Mouse (Mus musculus) thymus, adult 18-20 months (tissue): Measurements from ENCODE around the gene Tuba1a.
"Not testable (repeated sequence)": the region's sequence is repeated elsewhere in the genome, so short reads cannot be mapped to it uniquely, and the experiment has no call there.

Experiments used
- DNase-seq, 2 experiments: peaks; one replicate each; pipeline ENCODE4 v3.0.0; 2022; ENCODE audit warnings: mixed read lengths in 2 of 2

Gene Tuba1a

DNA sequence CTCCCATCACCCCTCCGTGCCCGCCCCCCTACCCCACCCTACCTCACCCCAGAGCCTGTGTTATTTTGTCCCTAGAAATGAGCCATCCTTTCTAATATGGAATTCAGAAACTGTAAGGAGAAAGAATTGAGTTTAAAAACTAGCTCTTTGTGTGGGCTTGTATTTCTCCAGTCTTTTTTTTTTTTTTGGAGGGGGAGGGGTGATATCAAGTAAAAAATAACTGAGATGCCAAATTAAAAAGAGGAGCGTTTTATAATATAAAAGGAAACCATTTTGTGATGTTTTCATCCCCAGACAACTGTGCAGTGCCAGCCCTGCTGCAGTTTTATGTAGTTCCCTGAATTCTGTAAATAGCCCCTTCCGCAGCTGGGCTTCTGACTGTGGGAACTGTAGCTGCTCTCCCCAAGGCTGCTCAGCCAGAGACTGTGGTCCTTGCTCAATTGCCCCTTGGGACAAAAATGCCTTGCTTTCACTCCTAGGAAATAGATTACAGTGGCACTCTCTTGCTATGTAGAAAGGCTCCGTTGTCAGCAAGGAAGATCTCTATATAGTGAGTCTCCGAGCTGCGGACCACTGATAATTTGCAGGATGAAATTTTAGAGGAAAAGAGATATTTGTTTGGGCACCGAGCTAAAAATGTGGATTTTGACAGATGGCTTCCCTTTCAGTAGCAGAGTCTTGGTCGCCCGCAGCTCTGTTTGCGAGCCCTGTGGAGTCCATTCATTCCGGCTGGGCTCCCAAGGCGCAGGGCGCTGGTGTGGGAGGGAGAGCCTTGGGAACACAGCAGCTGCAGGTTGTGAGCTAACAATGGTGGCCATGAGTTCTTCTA, 1.1 kb upstream of the Tuba1a start:
- DNase-seq, result no peak

DNA sequence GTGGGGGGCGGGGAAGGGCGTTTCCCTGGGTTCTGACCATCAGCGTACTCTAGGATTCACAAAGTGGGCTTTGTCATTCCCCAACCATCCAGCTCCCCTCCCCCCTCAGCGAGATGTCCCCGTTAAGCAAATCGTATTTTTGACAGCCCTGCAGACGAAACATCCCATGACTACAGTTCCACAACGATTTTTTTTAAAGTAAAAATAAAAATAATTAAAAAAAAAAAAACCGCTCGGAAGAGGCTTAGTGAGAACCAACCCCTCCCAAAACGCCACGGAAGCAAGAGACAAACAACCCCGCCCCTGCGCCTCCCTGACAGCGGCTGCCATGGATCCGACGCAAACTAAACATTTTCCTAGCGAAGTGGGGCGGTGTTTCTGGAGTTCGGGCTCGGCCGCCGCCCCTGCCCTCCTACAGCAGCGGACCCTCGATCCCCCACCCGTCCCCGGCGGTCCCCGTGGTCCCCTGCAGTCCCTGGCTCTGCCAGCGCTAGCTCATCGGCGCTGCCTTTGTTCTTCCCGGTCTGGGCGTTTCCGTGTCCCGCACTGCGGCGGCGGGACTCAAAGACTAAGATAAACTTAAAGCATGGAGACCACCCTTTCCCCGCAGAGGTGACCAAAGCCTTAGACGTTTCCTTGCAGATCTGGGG, 627 bp downstream of the Tuba1a start:
- DNase-seq, result peak; percentile 74 to 83

DNA sequence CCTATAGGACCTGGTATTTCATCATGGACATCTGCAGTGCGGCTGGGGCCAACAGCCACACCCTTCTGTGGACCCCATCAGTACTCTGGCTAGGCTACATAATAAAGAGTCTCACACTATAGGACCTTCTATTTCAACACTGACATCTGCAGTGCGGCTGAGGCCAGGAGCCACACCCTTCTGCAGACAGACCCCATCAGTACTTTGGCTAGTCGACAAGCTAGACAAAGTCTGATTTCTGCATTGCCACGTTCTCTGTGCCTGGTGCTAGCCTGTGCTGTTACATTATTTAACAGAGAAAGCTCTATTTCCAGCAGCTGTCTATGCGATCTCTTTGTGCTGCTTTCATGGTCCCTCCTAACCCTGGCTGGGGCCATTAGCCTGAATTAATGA, 1.4 kb downstream of the Tuba1a start:
- no peak for DNase-seq

DNA sequence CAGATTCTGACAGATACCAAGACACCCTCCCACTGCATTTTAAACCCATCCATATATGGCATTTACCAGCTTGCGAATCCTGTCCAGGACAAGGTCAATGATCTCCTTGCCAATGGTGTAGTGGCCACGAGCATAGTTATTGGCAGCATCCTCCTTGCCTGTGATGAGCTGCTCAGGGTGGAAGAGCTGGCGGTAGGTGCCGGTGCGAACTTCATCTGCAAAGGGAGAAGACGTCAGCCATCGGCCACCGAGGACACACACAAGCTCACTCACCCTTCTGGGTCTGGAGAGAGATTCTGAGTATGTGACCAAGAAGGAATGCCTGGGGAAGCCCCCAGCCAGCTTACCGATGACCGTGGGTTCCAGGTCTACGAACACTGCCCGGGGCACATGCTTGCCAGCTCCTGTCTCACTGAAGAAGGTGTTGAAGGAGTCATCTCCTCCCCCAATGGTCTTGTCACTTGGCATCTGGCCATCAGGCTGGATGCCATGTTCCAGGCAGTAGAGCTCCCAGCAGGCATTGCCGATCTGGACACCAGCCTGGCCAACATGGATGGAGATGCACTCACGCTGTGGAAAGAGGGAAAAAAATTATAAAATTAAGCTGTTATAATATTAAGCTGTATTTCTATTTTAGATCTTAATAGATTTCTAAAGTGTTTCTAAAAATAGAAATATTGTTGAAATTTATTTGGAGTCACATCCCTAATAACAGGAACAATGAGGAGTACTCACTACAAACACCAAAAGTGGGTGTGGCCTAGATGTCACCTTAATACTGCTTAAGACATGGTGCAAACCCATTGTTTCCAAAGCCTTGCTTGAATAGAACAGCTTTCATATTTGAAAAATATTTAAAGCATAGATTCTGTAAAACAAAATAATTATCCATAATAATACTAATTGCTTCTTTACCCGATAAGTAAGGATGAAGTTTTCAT, 2.1 kb downstream of the Tuba1a start:
- not testable (repeated sequence) for DNase-seq

DNA sequence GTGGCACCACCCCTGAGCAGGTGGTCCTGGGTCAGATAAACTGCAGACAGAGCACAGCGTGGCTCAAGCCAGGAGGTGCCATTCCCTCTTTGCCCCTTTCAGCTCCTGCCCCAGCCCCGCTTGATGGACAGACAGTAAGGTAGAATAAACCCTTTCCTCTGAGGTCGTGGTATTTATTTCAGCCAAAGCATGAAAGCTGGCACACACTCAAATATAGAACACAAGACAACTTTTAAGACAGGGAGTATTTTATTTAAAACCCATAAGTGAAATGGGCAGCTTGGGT, 4.0 kb downstream of the Tuba1a start:
- no peak for DNase-seq

DNA sequence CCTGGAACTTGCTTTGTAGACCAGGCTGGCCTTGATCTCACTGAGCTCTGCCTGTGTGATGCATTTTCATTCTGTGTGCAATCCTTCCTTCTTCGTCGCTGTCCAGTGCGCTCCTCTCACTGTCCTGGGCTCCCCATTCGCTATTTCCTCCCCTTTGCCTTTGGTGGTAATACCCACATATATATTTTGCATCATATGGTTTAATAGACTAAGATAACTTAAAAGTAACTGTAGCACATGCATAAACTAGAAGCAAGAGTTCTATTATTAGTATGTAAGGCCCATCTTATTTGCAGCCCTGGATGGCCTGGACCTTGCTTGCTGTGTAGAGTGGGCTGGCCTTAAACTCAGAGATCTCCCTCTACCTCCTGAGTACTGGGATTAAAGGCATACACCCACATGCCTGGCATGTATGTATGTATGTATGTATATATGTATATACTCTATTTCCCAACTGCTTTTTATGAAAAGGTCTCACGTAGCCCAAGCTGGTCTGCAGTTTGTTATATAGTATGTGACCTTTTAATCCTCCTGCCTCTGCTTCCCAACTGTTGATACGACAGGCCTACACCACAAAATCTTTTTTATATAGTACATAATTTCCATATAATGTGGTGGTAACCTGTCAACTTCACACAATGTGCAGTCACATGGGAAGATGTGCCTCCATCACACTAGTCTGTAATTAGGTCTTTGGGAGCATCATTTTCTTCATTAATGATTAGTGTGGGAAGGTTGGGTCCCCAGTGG, 4.5 kb downstream of the Tuba1a start:
- DNase-seq, result no peak

DNA sequence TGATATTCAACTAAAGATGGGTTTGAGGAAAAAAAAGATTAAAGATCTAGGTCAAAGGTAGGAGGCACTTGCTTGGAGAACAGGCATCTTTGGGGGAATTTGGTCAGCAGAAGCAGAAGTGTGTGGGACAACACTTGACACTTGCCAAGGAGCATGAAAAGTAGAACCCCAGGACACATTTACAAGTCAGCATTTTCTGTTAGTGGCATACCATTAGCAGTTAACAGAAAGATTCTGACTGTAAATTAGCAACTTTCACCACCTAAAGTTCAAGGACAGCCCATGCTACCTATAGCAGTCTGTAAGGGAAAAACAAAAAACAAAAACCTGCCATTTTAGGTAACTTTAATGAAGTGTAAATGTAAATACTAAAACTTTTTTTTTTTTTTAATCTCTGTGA, 5.1 kb downstream of the Tuba1a start:
- DNase-seq, result no peak

DNA sequence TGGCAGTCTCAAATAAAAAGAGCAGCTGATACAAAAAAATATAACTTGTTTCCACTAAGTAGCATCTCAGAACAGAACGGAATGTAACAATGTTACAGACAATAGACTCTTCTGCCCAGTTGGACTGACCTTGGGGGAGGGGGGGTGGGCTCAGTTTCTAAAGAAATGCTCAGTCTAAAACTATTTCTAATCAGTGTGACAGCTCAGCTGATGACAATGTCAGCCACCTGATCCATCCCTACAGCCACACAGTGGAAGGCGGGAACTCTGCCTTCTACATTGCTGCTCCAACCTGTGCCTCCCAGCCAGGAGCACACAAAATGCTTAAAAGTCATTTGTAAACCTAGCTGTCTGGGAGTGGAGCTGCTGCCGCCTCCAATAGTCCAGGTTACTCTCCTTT, 5.6 kb downstream of the Tuba1a start:
- no peak for DNase-seq

DNA sequence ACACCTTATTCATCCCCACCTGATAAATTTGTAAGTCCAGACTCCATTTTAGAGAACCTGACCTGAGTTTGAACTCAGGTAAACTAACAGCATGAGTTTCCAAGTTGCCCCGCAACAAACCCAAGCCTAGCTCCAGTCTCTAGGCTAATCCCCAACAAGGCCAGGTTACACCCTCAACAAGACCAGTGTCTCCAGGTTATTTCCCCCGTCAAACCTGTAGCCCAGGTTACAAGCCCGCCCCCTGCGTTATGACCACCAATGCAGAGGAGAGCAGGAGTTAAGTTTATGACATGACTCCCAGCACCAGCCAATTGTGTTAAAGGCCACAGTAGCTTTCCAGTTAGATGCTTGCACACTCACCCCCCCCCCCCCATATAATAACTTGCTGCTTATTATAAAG, 10.4 kb downstream of the Tuba1a start:
- no peak for DNase-seq

DNA sequence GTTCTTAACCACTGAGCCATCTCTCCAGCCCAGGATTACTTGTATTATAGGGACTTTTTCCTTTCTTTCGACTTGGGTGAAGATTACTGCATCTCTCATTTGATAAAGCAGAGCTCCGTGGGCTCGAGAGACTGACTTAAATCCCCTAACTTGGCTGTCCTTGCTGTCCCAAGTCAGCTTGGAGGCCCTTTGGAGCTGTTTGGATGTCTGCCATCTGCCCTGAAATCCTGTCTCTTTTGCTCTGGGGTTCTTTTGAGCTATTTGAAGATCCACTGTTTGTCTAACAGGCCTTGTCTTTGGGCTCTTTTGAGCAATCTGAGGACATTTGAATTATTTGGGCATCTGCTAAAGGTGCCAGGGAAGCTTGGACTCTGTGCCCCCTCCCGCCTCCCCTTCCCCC, 11.4 kb downstream of the Tuba1a start:
- DNase-seq, result no peak

DNA sequence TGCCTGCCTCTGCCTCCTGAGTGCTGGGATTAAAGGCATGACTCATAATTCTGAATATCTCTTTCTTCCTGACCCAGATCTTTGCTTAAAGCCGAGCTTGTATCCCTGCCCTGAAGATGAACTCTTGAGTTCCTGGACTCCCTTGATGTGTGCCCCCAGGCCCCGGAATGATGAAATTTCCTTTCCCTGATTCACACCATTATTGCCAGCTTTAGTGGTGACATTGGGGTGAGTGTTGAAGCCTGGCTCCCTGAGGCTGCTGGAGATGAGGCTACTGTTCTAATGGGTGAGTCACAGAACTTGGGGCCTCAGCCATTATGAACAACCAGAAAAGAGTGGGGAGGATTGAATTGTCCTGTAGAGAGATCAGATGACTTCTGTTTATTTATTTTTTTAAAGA, 12.0 kb downstream of the Tuba1a start:
- no peak for DNase-seq

DNA sequence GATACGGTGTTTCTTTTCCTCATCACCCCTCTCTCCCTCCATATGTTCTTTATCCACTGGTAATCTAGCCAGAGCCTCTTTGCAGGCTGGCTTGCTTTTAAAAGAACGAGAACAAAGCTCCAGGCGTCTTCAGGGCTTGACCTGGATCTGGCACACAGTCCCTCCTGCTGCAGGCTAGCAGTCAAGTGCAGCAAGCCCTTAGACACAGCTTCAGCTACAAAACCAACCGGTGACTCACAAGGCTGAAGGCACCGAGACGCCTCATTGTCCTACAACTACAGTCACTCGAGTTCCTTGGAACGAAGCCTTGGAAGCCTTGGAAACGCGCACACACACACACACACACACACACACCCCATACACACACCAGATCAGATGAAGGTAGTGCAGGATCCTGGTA, 12.7 kb downstream of the Tuba1a start:
- DNase-seq, result no peak

DNA sequence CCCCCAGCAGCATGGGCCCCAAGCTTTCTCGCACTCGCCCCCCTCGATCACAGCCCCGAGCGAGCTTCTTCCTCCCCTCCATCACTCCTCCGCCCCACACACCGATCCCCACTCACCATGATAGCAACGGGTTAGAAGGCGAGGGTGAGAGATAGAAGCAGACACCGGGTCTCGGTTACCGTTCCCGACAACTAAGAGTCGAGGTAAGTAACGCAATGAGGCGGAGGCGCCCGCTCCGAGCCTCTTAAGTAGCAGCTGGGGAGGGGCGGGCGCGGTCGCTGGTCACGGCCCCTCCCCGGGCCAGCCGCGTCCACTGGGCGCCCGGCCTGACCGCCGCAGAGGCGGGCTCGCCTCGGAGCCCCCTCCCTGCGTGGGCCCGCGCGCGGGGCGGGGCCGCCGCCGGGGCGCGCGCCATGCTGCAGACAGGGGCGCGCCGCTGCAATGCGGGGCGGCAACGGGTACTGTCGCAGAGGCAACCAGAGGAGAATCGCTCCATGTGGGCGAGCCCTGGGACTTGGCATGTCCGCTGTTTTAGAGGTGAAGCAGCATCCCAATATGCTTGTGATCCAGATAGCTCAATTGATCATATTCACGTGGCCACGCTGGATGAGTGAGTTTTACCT, 19.2 kb downstream of the Tuba1a start, which contains the start of gene Tuba1b:
Tuba1b (minus strand) TSS at position 349 of the 623 bp plus-strand sequence.
- DNase-seq, result peak; percentile 75 to 80

DNA sequence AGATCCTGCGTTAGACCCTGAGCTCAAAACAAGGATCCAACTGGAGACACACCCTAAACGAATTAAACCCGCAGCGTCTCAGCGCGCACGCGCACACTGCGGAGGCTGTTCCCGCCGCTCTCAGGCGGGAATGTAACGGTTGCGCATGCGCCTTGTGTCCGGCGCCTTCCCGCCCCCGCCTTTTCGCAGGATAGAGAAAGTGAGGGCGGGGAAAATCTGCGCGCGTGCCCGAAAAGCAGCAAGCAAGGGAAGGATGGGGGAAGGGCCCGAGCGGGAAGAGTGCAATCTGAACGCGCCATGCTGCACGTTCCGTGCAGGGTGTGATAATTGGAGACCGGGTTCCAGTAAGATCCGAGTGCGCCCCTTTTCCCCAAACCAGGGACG, 19.7 kb downstream of the Tuba1a start:
- DNase-seq, result peak; percentile 87 to 92

DNA sequence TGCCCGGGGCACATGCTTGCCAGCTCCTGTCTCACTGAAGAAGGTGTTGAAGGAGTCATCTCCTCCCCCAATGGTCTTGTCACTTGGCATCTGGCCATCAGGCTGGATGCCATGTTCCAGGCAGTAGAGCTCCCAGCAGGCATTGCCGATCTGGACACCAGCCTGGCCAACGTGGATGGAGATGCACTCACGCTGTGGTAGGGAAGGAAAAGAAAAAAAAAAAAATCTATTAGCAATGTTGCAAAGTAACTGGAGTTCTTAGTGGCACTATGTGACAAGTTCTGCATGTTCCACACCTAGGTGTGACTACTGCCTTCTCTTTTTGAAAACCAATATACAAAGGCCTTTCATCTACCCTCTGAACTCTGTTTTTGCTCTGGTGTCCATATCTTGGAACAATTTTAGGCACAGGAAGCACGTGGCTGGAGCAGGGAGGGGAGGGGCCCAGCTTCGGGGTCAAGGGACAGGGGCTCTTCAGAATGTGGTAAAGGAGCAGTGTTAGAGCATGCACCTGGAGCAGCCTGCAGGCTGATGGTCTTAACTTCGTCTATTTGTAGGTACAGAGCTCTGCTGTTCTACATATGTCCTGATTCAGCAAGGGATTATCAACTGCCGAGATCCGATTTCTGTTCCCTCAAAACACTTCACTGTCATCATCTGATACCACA, 20.4 kb downstream of the Tuba1a start:
- peak in 1 of 2 experiments; percentile 36 for DNase-seq

DNA sequence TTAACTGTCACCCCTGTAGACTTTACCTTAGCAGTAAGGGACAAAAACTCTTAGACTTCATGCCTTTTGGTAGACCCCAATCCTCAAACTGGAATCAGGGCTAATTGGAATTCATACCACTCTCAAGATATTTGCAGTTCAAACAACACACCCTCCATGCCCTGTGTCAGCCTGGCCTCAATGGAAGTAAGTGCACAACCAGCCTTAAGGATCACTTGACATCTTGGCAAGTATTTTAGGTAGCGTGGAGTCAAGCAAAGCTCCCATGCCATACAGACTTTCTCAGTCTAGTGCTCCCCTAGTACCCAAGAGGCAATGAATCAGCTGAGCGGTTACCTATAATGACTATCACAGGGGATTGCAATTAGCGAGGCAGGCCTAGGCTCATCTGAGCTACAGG, 22.5 kb downstream of the Tuba1a start:
- DNase-seq, result no peak

DNA sequence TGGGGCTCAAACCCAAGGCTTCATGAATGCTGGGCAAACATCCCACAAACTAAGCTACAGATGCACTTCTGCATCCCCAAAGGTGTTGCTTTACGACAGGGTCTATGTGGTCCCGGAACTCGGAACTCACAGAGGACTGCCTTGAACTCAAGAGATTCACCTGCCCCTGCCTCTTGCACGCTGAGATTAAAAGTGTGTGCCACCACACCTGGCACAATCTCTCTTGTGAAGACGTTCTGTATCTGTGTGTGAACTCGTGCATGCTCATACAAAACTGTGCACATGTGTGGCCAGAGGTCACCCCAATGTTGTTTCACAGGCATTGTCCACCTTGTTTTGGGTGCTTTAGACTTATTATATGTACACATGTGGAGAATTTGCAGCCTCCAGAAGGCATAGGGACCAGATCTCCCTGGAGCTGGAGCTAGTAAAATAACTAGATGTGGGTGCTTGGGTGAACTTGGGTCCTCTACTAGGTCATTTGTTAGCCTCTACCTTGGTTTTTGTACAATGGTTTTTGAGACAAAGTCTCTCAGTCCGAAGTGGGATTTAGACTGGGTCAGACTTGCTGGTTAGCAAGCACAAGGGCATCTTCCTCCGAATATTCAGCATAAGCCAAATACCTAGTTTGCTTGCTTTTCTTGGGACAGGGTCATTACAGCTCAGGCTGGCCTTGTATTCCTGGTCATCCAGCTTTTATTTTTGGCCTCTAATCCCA, 23.3 kb downstream of the Tuba1a start:
- DNase-seq, result no peak

DNA sequence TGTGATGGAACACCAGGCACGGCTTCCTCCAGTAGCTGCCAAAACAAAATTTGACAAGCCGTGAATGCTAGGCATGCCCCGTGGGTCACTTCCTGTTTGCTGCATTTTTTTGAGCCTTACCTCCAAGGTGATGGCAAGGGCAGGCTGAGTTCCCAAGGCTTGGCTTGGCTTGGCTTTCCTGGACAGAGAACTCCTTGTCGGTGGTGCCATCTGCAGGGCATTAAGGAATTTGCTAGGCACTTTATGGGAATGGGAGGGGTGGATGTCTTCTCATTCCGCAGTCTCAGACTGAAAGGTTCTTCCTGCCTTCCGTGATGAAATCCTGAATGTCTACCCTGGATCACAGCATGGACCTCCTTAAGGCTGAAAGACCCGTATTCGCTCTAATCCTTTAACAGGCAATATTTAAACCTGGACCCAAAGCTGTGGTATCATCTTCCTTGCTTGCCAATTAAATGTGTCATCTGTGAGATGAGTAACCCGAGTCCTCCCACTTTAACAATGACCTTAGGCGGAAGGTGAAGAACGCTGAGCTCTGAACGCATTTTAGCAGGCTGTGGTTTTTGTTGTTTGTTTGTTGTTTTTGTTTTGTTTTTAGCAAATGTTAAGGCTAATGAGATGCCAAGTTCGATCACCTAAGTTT, 24.8 kb downstream of the Tuba1a start:
- no peak for DNase-seq

DNA sequence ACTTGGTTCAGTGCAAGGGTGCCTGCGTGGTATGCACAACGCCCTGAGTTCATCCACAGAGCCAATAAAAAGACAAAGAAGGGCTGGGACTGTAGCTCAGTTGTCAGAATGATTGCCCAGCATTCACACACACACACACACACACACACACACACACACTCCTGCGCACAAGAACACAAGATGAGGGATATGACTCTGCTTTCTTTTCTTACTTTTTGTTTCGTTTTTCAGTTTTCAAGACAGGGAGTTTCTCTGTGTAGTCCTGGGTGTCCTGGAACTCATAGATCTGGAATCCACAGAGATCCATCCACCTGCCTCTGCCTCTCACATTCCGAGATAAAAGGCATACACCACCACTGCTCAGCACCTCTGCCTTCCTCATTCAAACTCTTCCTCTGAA, 25.9 kb downstream of the Tuba1a start:
- no peak for DNase-seq

DNA sequence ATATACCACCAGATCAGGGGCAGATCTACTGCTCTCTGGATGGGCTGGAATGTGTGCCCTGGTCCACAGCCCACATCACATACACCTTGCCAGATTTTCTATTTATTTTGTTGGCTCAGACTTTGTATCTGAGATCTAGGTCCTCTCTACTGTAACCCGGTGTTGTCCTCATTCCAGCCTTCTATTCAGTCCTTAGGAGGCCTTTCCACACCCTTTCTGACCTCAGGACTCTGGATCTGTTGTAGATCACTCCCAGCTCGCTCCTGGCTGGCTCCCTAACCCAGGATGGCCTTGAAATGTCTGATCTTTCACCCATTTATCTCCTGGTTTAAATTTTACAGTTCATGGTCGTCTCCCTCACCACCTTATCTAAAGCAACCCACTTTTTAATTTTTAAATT, 28.8 kb downstream of the Tuba1a start:
- no peak for DNase-seq
